Mouse (Mus musculus) kidney, adult 2 months (tissue): ENCODE data around the gene Wdr62. TPM values are rescaled to one million over a fixed set of nuclear protein-coding genes. Genes with fewer than 3 reads are reported as not detected.

ENCODE experiments used
- DNase-seq: peaks from one replicate; pipeline ENCODE4 v3.0.0; 2021
- H3K27ac ChIP-seq: fragments of 200-500 bp; 2 replicates; pipeline ENCODE4 v1.5.1; 2012; ENCODE audit warnings: low read depth, low read length, control low read depth, inconsistent platforms; ENCODE audit not compliant: insufficient read depth
- H3K27me3 ChIP-seq: fragments of 200-500 bp; replicated peaks from 2 replicates; pipeline ENCODE4 v1.6.1; 2012; ENCODE audit warnings: mild to moderate bottlenecking, moderate library complexity, low read length, inconsistent platforms; ENCODE audit not compliant: control insufficient read depth, insufficient read depth
- H3K36me3 ChIP-seq: fragments of 200-500 bp; 2 replicates; pipeline ENCODE4 v1.6.1; 2012; ENCODE audit warnings: mild to moderate bottlenecking, moderate library complexity, low read length, inconsistent platforms; ENCODE audit not compliant: control insufficient read depth, insufficient read depth
- H3K4me1 ChIP-seq: fragments of 200-500 bp; 2 replicates; pipeline ENCODE4 v1.6.1; 2011; ENCODE audit warnings: low read length; ENCODE audit not compliant: control insufficient read depth, insufficient read depth
- H3K4me3 ChIP-seq: fragments of 200-500 bp; 2 replicates; pipeline ENCODE4 v1.5.1; 2011; ENCODE audit warnings: mild to moderate bottlenecking, low read depth, low read length, control low read depth; ENCODE audit not compliant: insufficient read depth
- CTCF ChIP-seq: fragments of 200-500 bp; conservative IDR thresholded peaks from 2 replicates; pipeline ENCODE4 v1.5.1; 2011; ENCODE audit warnings: low read depth, mild to moderate bottlenecking, control low read depth, low read length, moderate library complexity, mixed read lengths; ENCODE audit not compliant: insufficient read depth, insufficient read length
- POLR2A ChIP-seq: fragments of 200-500 bp; IDR thresholded peaks from one replicate; pipeline ENCODE4 v1.6.1; 2011; ENCODE audit warnings: low read depth, low read length, control low read depth
- WGBS: fragments of 180-500 bp; shearing (Covaris S2); methylation state at CpG from one replicate; pipeline ENCODE4 v1.1.7; 2018; 5-methylcytosine and 5-hydroxymethylcytosine counted together
- polyA plus RNA-seq: library from polyadenylated mRNA; depleted of rRNA; stranded (reverse); fragments of >200 nt; gene quantifications from 2 replicates; pipeline ENCODE4 v1.2.3, GENCODE M21; 2012

The Wdr62 gene
- polyA plus RNA-seq, 1 experiment = 5.8 TPM

- DNase-seq = peak; percentile 74
- H3K4me1 ChIP-seq = peaks cover 11% of the 10 kb centered on the region; the same call in 1 of the 2 replicates
- no peaks in the 10 kb centered on the region for H3K27me3 ChIP-seq
- H3K27ac ChIP-seq = peak overlapping the region; percentile 62
- H3K4me3 ChIP-seq = peak overlapping the region; percentile 82
- no peaks in the 10 kb centered on the region for H3K36me3 ChIP-seq
- WGBS = 2% methylated on average over 24 of the region's 24 CpGs
- TF ChIP-seq CTCF = peak; percentile 63
- no peak for TF ChIP-seq POLR2A
These were observed 47.5 kb downstream of the Wdr62 start for GRCm38 (mm10) chr7:30232631-30233148.

DNA sequence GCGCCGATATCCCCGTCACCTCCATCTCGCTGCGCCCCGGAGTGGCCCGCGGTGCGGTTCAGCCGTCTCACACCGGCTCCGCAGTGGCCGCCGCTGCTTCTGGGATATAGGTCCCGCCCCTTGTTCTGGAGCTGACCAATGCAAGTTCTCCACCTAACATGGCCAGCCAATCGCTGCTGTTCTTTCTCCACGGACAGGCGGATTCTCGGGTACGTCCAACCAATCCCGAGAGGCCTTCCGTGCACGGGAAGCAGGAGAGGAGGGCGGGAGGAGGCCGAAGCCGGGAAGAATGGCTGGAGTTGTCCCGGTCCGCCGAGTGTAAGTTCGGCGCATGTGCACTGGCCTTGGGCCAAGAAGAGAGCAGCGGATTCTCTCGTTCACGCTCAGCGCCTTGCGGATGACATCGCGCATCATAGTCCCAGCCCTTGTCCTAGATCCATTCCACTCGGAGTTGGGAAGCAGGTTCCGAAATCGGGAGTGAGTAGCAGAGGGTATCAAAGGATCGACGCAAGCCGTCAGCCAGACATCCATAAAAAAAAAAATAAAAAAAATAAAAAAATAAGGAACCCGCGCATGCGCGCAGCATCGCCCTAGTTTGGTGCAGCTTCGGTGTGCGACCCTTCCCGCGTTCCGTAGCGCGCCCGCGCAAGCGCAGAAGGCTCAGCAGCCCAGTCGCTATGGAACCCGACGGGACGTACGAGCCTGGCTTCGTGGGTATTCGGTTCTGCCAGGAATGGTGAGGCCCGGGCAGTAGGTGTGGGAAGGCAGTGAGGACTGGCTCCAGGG lies 48.4 kb downstream of the Wdr62 start, which contains the start of the genes Polr2i and Tbcb:
Gene Polr2i (plus strand): TSS at position 280 of the 786 bp plus-strand sequence.
Gene Tbcb (minus strand): TSS at position 604 of the 786 bp plus-strand sequence.
- peak within 1 kb of the TSS; percentile 68 for H3K27ac ChIP-seq
- no peak for TF ChIP-seq CTCF
- peak; percentile 78 for TF ChIP-seq POLR2A
- H3K27me3 ChIP-seq = no peaks in the 10 kb centered on the region
- H3K4me3 ChIP-seq = peak within 1 kb of the TSS; percentile 87
- peak; percentile 100 for DNase-seq
- peaks cover 11% of the 10 kb centered on the region; the same call in 1 of the 2 replicates for H3K4me1 ChIP-seq
- WGBS = under 1% methylated on average over 67 of the region's 67 CpGs
- no peaks in the 10 kb centered on the region for H3K36me3 ChIP-seq

GRCm38 (mm10) chr7:30231328-30231668 lies 48.9 kb downstream of the Wdr62 start:
- no peak for TF ChIP-seq CTCF
- no peak for TF ChIP-seq POLR2A
- WGBS = under 1% methylated on average over 16 of the region's 16 CpGs
- peak overlapping the region; percentile 87 for H3K4me3 ChIP-seq
- peaks cover 11% of the 10 kb centered on the region; the same call in 1 of the 2 replicates for H3K4me1 ChIP-seq
- H3K27ac ChIP-seq = no peak overlapping the region
- H3K27me3 ChIP-seq = no peaks in the 10 kb centered on the region
- no peak for DNase-seq
- no peaks in the 10 kb centered on the region for H3K36me3 ChIP-seq

DNA sequence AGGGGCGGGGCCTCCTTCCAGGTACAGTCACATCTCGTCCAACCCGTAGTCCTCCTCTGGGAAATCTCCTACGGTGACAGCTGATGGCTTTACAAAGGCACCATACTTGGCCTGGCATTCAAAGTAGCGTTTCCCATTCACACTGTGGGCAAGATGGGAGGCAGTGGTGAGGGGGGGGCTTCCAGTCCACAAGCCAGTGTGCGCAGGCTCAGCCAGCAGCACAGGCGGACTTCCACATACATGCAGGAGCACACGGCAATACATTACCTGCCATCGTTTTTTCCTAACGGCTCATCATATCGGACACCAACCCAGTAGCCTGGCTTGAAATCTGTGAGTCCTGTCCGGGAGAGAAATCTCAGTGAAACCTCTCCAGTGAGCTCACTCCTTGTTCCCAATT lies 56.0 kb downstream of the Wdr62 start:
- no peak for DNase-seq
- Histone ChIP-seq H3K36me3 (peaks cover 2% of the 10 kb centered on the region; the same call in 1 of the 2 replicates), H3K4me3 (no peak overlapping the region), H3K27ac (no peak overlapping the region), H3K27me3 (no peaks in the 10 kb centered on the region), H3K4me1 (peaks cover 4% of the 10 kb centered on the region)
- 94% methylated on average over 12 of the region's 12 CpGs for WGBS
- no peak for TF ChIP-seq CTCF
- TF ChIP-seq POLR2A = no peak

DNA sequence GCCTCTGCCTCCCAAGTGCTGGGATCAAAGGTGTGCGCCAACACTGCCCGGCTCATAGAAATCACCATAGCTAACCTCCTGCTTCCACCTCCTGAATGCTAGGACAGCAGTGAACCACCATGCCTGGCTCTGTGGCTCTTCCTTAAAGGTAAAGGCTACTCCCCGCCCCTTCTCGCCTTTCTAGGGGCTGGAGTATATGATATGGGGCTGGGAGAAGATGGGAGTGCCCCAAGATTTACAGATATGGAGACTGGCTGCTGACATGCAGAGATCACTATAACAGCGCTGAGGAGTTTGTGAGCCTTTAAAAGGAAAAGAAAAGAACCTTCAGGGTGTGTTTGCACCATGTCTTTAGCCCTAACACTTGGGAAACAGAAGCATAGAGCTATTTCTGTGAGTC lies 58.0 kb downstream of the Wdr62 start:
- Histone ChIP-seq H3K27me3 (no peaks in the 10 kb centered on the region), H3K4me1 (peaks cover 8% of the 10 kb centered on the region), H3K4me3 (no peak overlapping the region), H3K36me3 (peaks cover 2% of the 10 kb centered on the region; the same call in 1 of the 2 replicates), H3K27ac (no peak overlapping the region)
- TF ChIP-seq CTCF (no peak), POLR2A (no peak)
- WGBS = 93% methylated on average over 5 of the region's 5 CpGs
- DNase-seq = no peak

DNA sequence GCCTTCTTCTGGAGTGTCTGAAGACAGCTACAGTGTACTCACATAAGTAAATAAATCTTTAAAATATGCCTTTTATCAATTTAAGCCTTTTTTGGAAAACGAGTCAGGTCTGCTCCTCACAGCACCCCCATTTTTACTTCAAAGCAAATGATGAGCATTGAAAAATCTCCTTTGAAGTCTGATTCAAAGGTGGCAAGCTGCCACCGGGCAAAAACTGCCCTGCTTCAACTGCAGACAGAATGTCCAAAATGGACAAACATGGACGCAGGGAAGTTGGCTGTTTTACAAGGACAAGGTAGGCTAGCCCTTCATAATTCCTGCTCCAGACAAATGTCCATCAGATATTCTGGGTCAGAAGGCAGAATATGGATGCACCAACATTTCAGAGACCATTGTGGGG lies 58.8 kb downstream of the Wdr62 start:
- H3K4me3 ChIP-seq = no peak overlapping the region
- peaks cover 11% of the 10 kb centered on the region for H3K4me1 ChIP-seq
- H3K27me3 ChIP-seq = no peaks in the 10 kb centered on the region
- no peak for TF ChIP-seq POLR2A
- no peak for TF ChIP-seq CTCF
- DNase-seq = no peak
- no peak overlapping the region for H3K27ac ChIP-seq
- H3K36me3 ChIP-seq = peaks cover 2% of the 10 kb centered on the region; the same call in 1 of the 2 replicates
- 77% methylated on average over 3 of the region's 3 CpGs for WGBS

DNA sequence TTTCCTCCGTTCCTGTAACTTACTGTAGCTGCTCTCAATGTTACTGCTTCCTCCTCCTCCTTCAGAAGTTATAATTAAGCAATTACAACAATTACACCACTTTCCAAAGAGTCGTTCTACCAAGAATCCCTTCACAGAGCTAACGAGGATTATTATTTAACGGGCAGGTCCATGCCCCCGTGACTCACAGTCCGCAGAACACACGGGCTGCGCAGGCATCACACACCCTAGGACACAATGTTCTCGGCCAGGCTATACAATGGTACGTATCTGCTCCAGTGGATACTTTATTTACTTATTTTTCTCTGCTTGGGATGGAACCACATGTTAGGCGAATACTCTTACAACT lies 60.2 kb downstream of the Wdr62 start:
- peak; percentile 79 for DNase-seq
- H3K27me3 ChIP-seq = no peaks in the 10 kb centered on the region
- TF ChIP-seq POLR2A = no peak
- no peak for TF ChIP-seq CTCF
- peak overlapping the region; percentile 57 for H3K4me3 ChIP-seq
- H3K36me3 ChIP-seq = 0 out of 2 replicates have a peak, but pooled peaks cover 2% of the 10 kb centered on the region
- peak overlapping the region; percentile 75 for H3K27ac ChIP-seq
- peaks cover 14% of the 10 kb centered on the region for H3K4me1 ChIP-seq
- WGBS = 10% methylated on average over 11 of the region's 11 CpGs
